Mouse (Mus musculus): ENCODE results near the gene Rcsd1. TPM values are rescaled to one million over a fixed set of nuclear protein-coding genes. Genes with fewer than 3 reads are reported as not detected.

Rcsd1 gene
- polyA plus RNA-seq, 1 experiment from 2014 or later = 6.1 TPM

GRCm38 (mm10) chr1:165603218-165603617 is 106.3 kb downstream of the Rcsd1 start:
- no peak overlapping the region for H3K27ac ChIP-seq (replicated peaks; ENCODE audit: low read depth, low read length)
- H3K36me3 ChIP-seq (ENCODE audit: control insufficient read depth, insufficient read depth, low read length) = peaks cover 11% of the 10 kb centered on the region; the same call in 1 of the 2 replicates
- no peak for DNase-seq (ENCODE audit: low spot score)
- no peaks in the 10 kb centered on the region for H3K9me3 ChIP-seq (ENCODE audit: control insufficient read depth, low read length)
- no peak overlapping the region for H3K4me3 ChIP-seq (ENCODE audit: low read depth, low read length)
- whole genome bisulfite sequencing = 91% methylated on average over 14 of the region's 14 CpGs
- H3K4me1 ChIP-seq (ENCODE audit: control insufficient read depth, insufficient read depth, low read length) = no peaks in the 10 kb centered on the region
- H3K4me2 ChIP-seq (ENCODE audit: low read depth, severe bottlenecking) = no peak overlapping the region
- ATAC-seq (ENCODE audit: insufficient number of reproducible peaks, low FRiP score, low TSS enrichment, low read depth) = no peak
- H3K9ac ChIP-seq (ENCODE audit: low read length) = no peak overlapping the region
- no peaks in the 10 kb centered on the region for H3K27me3 ChIP-seq (ENCODE audit: control insufficient read depth, insufficient read depth, low read length)

- 84% methylated on average over 9 of the region's 10 CpGs for WGBS
- Histone ChIP-seq H3K4me3 (ENCODE audit: low read depth, low read length) (no peak overlapping the region), H3K9me3 (ENCODE audit: control insufficient read depth, low read length) (no peaks in the 10 kb centered on the region), H3K27me3 (ENCODE audit: control insufficient read depth, insufficient read depth, low read length) (no peaks in the 10 kb centered on the region), H3K9ac (ENCODE audit: low read length) (no peak overlapping the region), H3K4me2 (ENCODE audit: low read depth, severe bottlenecking) (no peak overlapping the region), H3K4me1 (ENCODE audit: control insufficient read depth, insufficient read depth, low read length) (no peaks in the 10 kb centered on the region), H3K36me3 (ENCODE audit: control insufficient read depth, insufficient read depth, low read length) (peaks cover 11% of the 10 kb centered on the region; the same call in 1 of the 2 replicates), H3K27ac (replicated peaks; ENCODE audit: low read depth, low read length) (no peak overlapping the region)
- DNase-seq (ENCODE audit: low spot score) = no peak
- ATAC-seq (ENCODE audit: insufficient number of reproducible peaks, low FRiP score, low TSS enrichment, low read depth) = no peak
Measured at GRCm38 (mm10) chr1:165601775-165602280, 107.7 kb downstream of the Rcsd1 start.

Small RNA genes within 50 kb of the gene (microRNA-seq; reads per million reads assigned to microRNA genes)
- not detected for gene Gm44458

Other genes starting within 250 kb of the Rcsd1 start
- gene Dcaf6, start 249.3 kb downstream of the Rcsd1 start, polyA plus RNA-seq (2014; fragmentation: Nextera tagmentation; extraction: Ambion mirVana) = 10.0 and 10.2 TPM in 2 replicates
- gene Mpc2, start 249.1 kb downstream of the Rcsd1 start, polyA plus RNA-seq (2014; fragmentation: Nextera tagmentation; extraction: Ambion mirVana) = 97.7 and 98.4 TPM in 2 replicates
- not detected in 2 replicates for gene Adcy10, start 224.6 kb downstream of the Rcsd1 start, polyA plus RNA-seq (2014; fragmentation: Nextera tagmentation; extraction: Ambion mirVana)
- gene Mpzl1, start 75.2 kb downstream of the Rcsd1 start, polyA plus RNA-seq (2014; fragmentation: Nextera tagmentation; extraction: Ambion mirVana) = 161 and 167 TPM in 2 replicates
- gene Creg1, start 54.0 kb upstream of the Rcsd1 start, polyA plus RNA-seq (2014; fragmentation: Nextera tagmentation; extraction: Ambion mirVana) = 33.6 and 41.6 TPM in 2 replicates
- gene Cd247, start 78.9 kb upstream of the Rcsd1 start, polyA plus RNA-seq (2014; fragmentation: Nextera tagmentation; extraction: Ambion mirVana) = 1.2 and 1.6 TPM in 2 replicates